Mouse (Mus musculus) WW6 (cell line): ENCODE data around the gene Vmn1r123.
"Not testable (repeated sequence)": the region's sequence is repeated elsewhere in the genome, so short reads cannot be mapped to it uniquely, and the experiment has no call there.

Source experiments
- DNase-seq: peaks from one replicate; pipeline ENCODE4 v3.0.0-alpha.2; 2013; ENCODE audit warnings: low read depth, low spot score

The Vmn1r123 gene

GRCm38 (mm10) chr7:21161885-21162284 is at the start of gene Vmn1r123:
TSS of gene Vmn1r123 (plus strand) at chr7:21162185.
- not testable (repeated sequence) for DNase-seq

GRCm38 (mm10) chr7:21134028-21134427 is 28.0 kb upstream of the Vmn1r123 start, which contains the start of gene Vmn1r122:
TSS of gene Vmn1r122 (minus strand) at chr7:21134128.
- not testable (repeated sequence) for DNase-seq

- not testable (repeated sequence) for DNase-seq
These were observed 28.3 kb downstream of the Vmn1r123 start, which contains the start of gene Gm5157 for GRCm38 (mm10) chr7:21190323-21190722. TSS of gene Gm5157 (minus strand) at chr7:21190423.
